In the genomic region with DNA sequence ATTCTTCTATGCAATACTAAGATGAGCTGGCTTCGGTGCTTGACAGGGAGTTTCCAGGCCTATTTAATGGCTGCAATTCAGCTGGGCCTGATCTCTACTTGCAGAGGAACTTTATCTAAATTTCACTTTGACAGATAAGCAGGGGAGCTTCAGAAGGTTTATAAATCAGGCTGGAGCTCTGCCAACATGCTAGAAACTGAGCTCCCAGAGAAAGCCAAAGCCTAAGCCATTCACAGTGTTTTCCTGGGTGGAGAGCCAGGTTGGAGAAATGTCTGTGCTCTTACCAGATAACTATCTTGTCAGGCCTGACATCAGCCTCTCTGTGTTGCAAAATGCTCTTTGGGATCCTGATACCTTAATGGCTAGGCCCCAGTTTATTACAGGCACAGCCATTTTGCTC, we compare ENCODE assay signal across 8 mouse cellular contexts. TPM values are rescaled to one million over a fixed set of nuclear protein-coding genes. Genes with fewer than 3 reads are reported as not detected.
DNase-seq lines count a peak whose midpoint lies in the region; ATAC-seq lines count a peak whose summit lies in the region.

No protein-coding gene starts in this region.

- WGBS in embryonic facial prominence, embryonic 13.5 days, result 34% methylated on average over 1 of the region's 1 CpGs
- 74% methylated on average over 1 of the region's 1 CpGs for WGBS in hindbrain, embryonic 13.5 days

- no peak for ATAC-seq in embryonic facial prominence, embryonic 13.5 days (ENCODE audit: insufficient number of reproducible peaks, insufficient read depth, low FRiP score, low TSS enrichment, low read depth)
- ATAC-seq in hindbrain, embryonic 13.5 days (ENCODE audit: low FRiP score), result no peak
- ATAC-seq in megakaryocyte-erythroid progenitor cell, adult 5-6 weeks (replicated peaks; ENCODE audit: low FRiP score, low TSS enrichment, poor library complexity, severe bottlenecking), result no peak

- H3K9me3 ChIP-seq in embryonic facial prominence, embryonic 13.5 days, result no peaks in the 10 kb centered on the region
- H3K9me3 ChIP-seq in hindbrain, embryonic 13.5 days, result no peaks in the 10 kb centered on the region

- H3K27me3 ChIP-seq in embryonic facial prominence, embryonic 13.5 days, result no peaks in the 10 kb centered on the region
- H3K27me3 ChIP-seq in hindbrain, embryonic 13.5 days, result no peaks in the 10 kb centered on the region

- no peaks in the 10 kb centered on the region for H3K36me3 ChIP-seq in embryonic facial prominence, embryonic 13.5 days
- no peaks in the 10 kb centered on the region for H3K36me3 ChIP-seq in hindbrain, embryonic 13.5 days

- 0 out of 2 replicates have a peak overlapping the region, but pooled peaks have one; percentile 21 for H3K9ac ChIP-seq in embryonic facial prominence, embryonic 13.5 days
- no peak overlapping the region for H3K9ac ChIP-seq in hindbrain, embryonic 13.5 days

- DNase-seq in lung, adult 18-20 months, result peak; percentile 1 to 14
- no peak for DNase-seq in lung, postnatal 14 days
- DNase-seq in lung, postnatal 36 days, result peak; percentile 10
- no peak for DNase-seq in left cerebral cortex, adult 9 months (ENCODE audit: low spot score in 2 of 2)
- no peak for DNase-seq in thymus, adult 18-20 months

- peak overlapping the region; percentile 96 for H3K27ac ChIP-seq in embryonic facial prominence, embryonic 13.5 days
- H3K27ac ChIP-seq in hindbrain, embryonic 13.5 days, result 0 out of 2 replicates have a peak overlapping the region, but pooled peaks have one; percentile 23

- H3K4me2 ChIP-seq in embryonic facial prominence, embryonic 13.5 days, result peak overlapping the region; percentile 42
- H3K4me2 ChIP-seq in hindbrain, embryonic 13.5 days, result no peak overlapping the region

- no peak overlapping the region; the same call in 1 of the 2 replicates for H3K4me3 ChIP-seq in embryonic facial prominence, embryonic 13.5 days
- no peak overlapping the region for H3K4me3 ChIP-seq in hindbrain, embryonic 13.5 days

- peaks cover 44% of the 10 kb centered on the region for H3K4me1 ChIP-seq in embryonic facial prominence, embryonic 13.5 days
- H3K4me1 ChIP-seq in hindbrain, embryonic 13.5 days (replicated peaks), result peaks cover 17% of the 10 kb centered on the region

RNA-seq across cellular contexts. Expression of a gene that starts 48.6 kb away (rescaled TPM):
- polyA plus RNA-seq in embryonic facial prominence, embryonic 13.5 days (2015; fragmentation: Nextera tagmentation; extraction: Ambion mirVana), result 188 and 209 TPM in 2 replicates
- polyA plus RNA-seq in hindbrain, embryonic 13.5 days (2015; fragmentation: Nextera tagmentation; extraction: Ambion mirVana), result 17.0 and 19.1 TPM in 2 replicates
- not detected in 2 replicates for total RNA-seq in megakaryocyte-erythroid progenitor cell, adult 5-6 weeks (2014; fragmentation: Nextera tagmentation)
- not detected in 2 replicates for total RNA-seq in megakaryocyte-erythroid progenitor cell, adult 5-6 weeks (2017)

Comparison
In these comparisons a context has a peak if more than half of its experiments do, and no peak if none do; other contexts are left out.
1. DNase-seq: peak in lung, adult 18-20 months (2 of 2) and lung, postnatal 36 days (single experiment); none in lung, postnatal 14 days (single experiment), left cerebral cortex, adult 9 months (0 of 2) and thymus, adult 18-20 months (0 of 2).